Mouse (Mus musculus) stomach, postnatal 0 days (tissue): ENCODE measurements around the gene Plvap.

ENCODE experiments used
- CTCF ChIP-seq: IDR thresholded peaks from 2 replicates; pipeline ENCODE4 v1.5.1; 2016; ENCODE audit warnings: antibody characterized with exemption, low read depth, mild to moderate bottlenecking, moderate library complexity
- EP300 ChIP-seq: optimal IDR thresholded peaks from 2 replicates; pipeline ENCODE3; 2016; ENCODE audit warnings: antibody characterized with exemption

GRCm38 (mm10) chr8:71515043-71515442, 3.5 kb upstream of the Plvap start:
- TF ChIP-seq CTCF (peak; percentile 28), EP300 (no peak)
